In genomic region chr5:150866198-150866597, GRCm38 (mm10) we compare ENCODE assay signal across 24 mouse cellular contexts.
DNase-seq lines count a peak whose midpoint lies in the region; ATAC-seq and TF ChIP-seq lines count a peak whose summit lies in the region.
"Had no signal": no experiment of that assay in that cellular context is flagged by ENCODE, and none has a peak within 500 bp of the region (broad histone marks: within the 10 kb centered on the region; RNA-seq: fewer than 3 reads in every experiment).

No protein-coding gene starts in this region.

- H3K27ac ChIP-seq in limb, embryonic 12.5 days, result no peak overlapping the region
- H3K27ac ChIP-seq in limb, embryonic 10.5 days, result no peak overlapping the region
- no peak overlapping the region for H3K27ac ChIP-seq in kidney, adult 2 months (ENCODE audit: insufficient read depth, low read depth, low read length)
- H3K27ac ChIP-seq: embryonic facial prominence, embryonic 10.5 days; embryonic facial prominence, embryonic 12.5 days; forebrain, embryonic 13.5 days; forebrain, embryonic 15.5 days had no signal

- 0 out of 2 replicates have a peak, but pooled peaks have one; percentile 27 for ATAC-seq in limb, embryonic 12.5 days (ENCODE audit: insufficient number of reproducible peaks, insufficient read depth, low FRiP score, low TSS enrichment, low read depth)
- ATAC-seq: activated CD4-positive, CD25-positive, alpha-beta regulatory T cell, adult 4 months; CD4-positive, CD25-positive, alpha-beta regulatory T cell, adult 4 months; forebrain, embryonic 13.5 days; forebrain, embryonic 15.5 days; Patski had no signal

- no peak overlapping the region for H3K4me2 ChIP-seq in limb, embryonic 12.5 days
- H3K4me2 ChIP-seq: embryonic facial prominence, embryonic 12.5 days; forebrain, embryonic 13.5 days; forebrain, embryonic 15.5 days had no signal

- H3K4me3 ChIP-seq in limb, embryonic 12.5 days (replicated peaks), result no peak overlapping the region
- no peak overlapping the region for H3K4me3 ChIP-seq in limb, embryonic 10.5 days
- no peak overlapping the region for H3K4me3 ChIP-seq in kidney, adult 2 months (ENCODE audit: insufficient read depth, low read depth, low read length)
- H3K4me3 ChIP-seq: embryonic facial prominence, embryonic 10.5 days; embryonic facial prominence, embryonic 12.5 days; forebrain, embryonic 13.5 days; forebrain, embryonic 15.5 days had no signal

- no peak overlapping the region for H3K9ac ChIP-seq in limb, embryonic 12.5 days (replicated peaks)
- H3K9ac ChIP-seq: embryonic facial prominence, embryonic 12.5 days; forebrain, embryonic 13.5 days; forebrain, embryonic 15.5 days had no signal

- H3K4me1 ChIP-seq in limb, embryonic 12.5 days (replicated peaks), result peaks cover 7% of the 10 kb centered on the region; the same call in 1 of the 2 replicates
- H3K4me1 ChIP-seq in limb, embryonic 10.5 days, result peaks cover 8% of the 10 kb centered on the region; the same call in 1 of the 2 replicates
- no peaks in the 10 kb centered on the region for H3K4me1 ChIP-seq in kidney, adult 2 months (ENCODE audit: control insufficient read depth, insufficient read depth, low read length)
- H3K4me1 ChIP-seq: embryonic facial prominence, embryonic 10.5 days; embryonic facial prominence, embryonic 12.5 days; forebrain, embryonic 13.5 days; forebrain, embryonic 15.5 days had no signal

- intact Hi-C loops in heart, postnatal 10 days (cut with DNase I), result no loop called here

- no peak for TF ChIP-seq CTCF in kidney, adult 2 months (conservative IDR thresholded peaks at IDR 0.05; ENCODE audit: insufficient read depth, insufficient read length, low read depth, low read length)

- DNase-seq in heart, adult 11 months, result peak; percentile 75
- DNase-seq in heart, postnatal 10 days, result no peak
- DNase-seq in limb, embryonic 10.5 days (ENCODE audit: low spot score), result no peak
- peak; percentile 7 for DNase-seq in large intestine, adult 2 months (ENCODE audit: low read depth, low spot score)
- DNase-seq in kidney, adult 2 months, result no peak
- DNase-seq: adrenal gland, adult 8-10 months; adrenal gland, postnatal 14 days; adrenal gland, postnatal 36 days; B cell, adult 2 months; cerebellum, adult 11-12 months; cerebellum, adult 2 months; cerebellum, adult 9-10 months; cerebellum, postnatal 10 days; cerebellum, postnatal 25 days had no signal

- TF ChIP-seq POLR2A in kidney, adult 2 months (IDR thresholded peaks at IDR 0.05; ENCODE audit: low read depth, low read length), result no peak

- no peaks in the 10 kb centered on the region for H3K36me3 ChIP-seq in limb, embryonic 12.5 days
- no peaks in the 10 kb centered on the region for H3K36me3 ChIP-seq in limb, embryonic 10.5 days
- H3K36me3 ChIP-seq in kidney, adult 2 months (ENCODE audit: control insufficient read depth, insufficient read depth, low read length), result no peaks in the 10 kb centered on the region
- H3K36me3 ChIP-seq: embryonic facial prominence, embryonic 10.5 days; embryonic facial prominence, embryonic 12.5 days; forebrain, embryonic 15.5 days; G1E had no signal

- no peaks in the 10 kb centered on the region for H3K27me3 ChIP-seq in limb, embryonic 12.5 days
- no peaks in the 10 kb centered on the region for H3K27me3 ChIP-seq in limb, embryonic 10.5 days (ENCODE audit: low read depth, poor library complexity, severe bottlenecking)
- no peaks in the 10 kb centered on the region for H3K27me3 ChIP-seq in kidney, adult 2 months (replicated peaks; ENCODE audit: control insufficient read depth, insufficient read depth, low read length)
- H3K27me3 ChIP-seq: CH12.LX; embryonic facial prominence, embryonic 12.5 days; forebrain, embryonic 13.5 days; forebrain, embryonic 15.5 days; Patski had no signal

- peaks cover 7% of the 10 kb centered on the region; the same call in 1 of the 2 replicates for H3K9me3 ChIP-seq in limb, embryonic 12.5 days
- H3K9me3 ChIP-seq in limb, embryonic 10.5 days (replicated peaks), result no peaks in the 10 kb centered on the region
- H3K9me3 ChIP-seq: forebrain, embryonic 15.5 days had no signal

- WGBS in limb, embryonic 12.5 days, result 94% methylated on average over 3 of the region's 3 CpGs
- 97% methylated on average over 3 of the region's 3 CpGs for WGBS in limb, embryonic 10.5 days
- WGBS in large intestine, adult 2 months, result 36% methylated on average over 3 of the region's 3 CpGs
- 96% methylated on average over 3 of the region's 3 CpGs for WGBS in kidney, adult 2 months

Comparison
In these comparisons a context has a peak if more than half of its experiments do, and no peak if none do; other contexts are left out.
1. DNase-seq: peak in heart, adult 11 months (single experiment) and large intestine, adult 2 months (single experiment); none in heart, postnatal 10 days (0 of 2), limb, embryonic 10.5 days (single experiment) and kidney, adult 2 months (single experiment).